Mouse (Mus musculus): ENCODE results near the gene Gsta1.

DNA sequence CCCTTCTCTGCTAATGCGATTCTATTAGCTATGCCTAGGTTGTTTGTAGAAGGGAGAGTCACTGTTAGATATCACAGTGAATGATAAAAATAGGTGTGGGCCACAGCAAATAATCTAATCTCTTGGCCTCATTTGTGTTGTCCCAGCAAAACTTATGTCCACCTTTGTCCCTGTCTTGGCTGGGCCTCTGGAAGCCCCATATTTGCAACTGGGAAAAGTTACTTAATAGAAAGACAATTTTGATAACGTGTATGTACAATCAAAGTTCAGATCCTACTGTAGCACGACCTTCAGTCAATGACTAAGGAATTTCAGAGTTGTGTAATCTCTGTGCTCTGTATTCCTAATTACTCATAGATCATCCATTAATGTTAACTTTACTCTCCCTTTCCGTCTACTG, 13.4 kb upstream of the Gsta1 start:
- no peak for TF ChIP-seq CTCF (IDR thresholded peaks at IDR 0.05)
- no peak for TF ChIP-seq EP300 (IDR thresholded peaks at IDR 0.05)

Measured in lung, postnatal 0 days (tissue).